In the genomic region with DNA sequence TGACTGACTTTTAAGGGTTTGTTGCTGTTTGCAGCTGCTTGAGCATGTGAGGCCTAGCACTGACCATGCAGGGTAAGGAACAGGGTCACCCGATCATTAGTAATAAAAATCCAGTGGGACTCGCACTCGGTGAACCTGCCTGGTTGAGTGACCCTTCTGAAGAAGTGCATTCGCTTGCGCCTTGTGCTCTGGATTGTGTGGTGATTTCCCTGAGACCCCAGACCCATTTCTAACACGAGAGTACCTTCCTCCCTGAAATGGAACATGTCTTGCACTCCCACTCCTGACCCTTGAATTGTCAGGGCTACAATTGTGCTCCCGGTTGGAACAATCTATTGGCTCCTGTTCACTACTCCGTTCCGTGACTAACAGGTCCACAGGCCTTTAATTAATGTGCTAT, we compare ENCODE assay signal across 9 mouse cellular contexts. TPM values are rescaled to one million over a fixed set of nuclear protein-coding genes. Genes with fewer than 3 reads are reported as not detected.
DNase-seq lines count a peak whose midpoint lies in the region; ATAC-seq lines count a peak whose summit lies in the region.
"Had no signal": no experiment of that assay in that cellular context is flagged by ENCODE, and none has a peak within 500 bp of the region (broad histone marks: within the 10 kb centered on the region; RNA-seq: fewer than 3 reads in every experiment).

No protein-coding gene starts in this region.

- WGBS in heart, embryonic 16.5 days = 50% methylated on average over 9 of the region's 9 CpGs
- WGBS in embryonic facial prominence, embryonic 11.5 days = 43% methylated on average over 9 of the region's 9 CpGs
- 39% methylated on average over 9 of the region's 9 CpGs for WGBS in hindbrain, embryonic 12.5 days
- WGBS in midbrain, embryonic 16.5 days = 23% methylated on average over 9 of the region's 9 CpGs

- intact Hi-C loops in heart, postnatal 25 days (cut with DNase I) = no loop called here

- H3K27me3 ChIP-seq in heart, embryonic 16.5 days (ENCODE audit: control insufficient read depth, insufficient read depth, low read length) = peaks cover 33% of the 10 kb centered on the region
- H3K27me3 ChIP-seq in embryonic facial prominence, embryonic 11.5 days (ENCODE audit: control insufficient read depth, insufficient read depth, low read length) = peaks cover 7% of the 10 kb centered on the region; the same call in 1 of the 2 replicates
- peaks cover 14% of the 10 kb centered on the region for H3K27me3 ChIP-seq in hindbrain, embryonic 12.5 days
- no peaks in the 10 kb centered on the region for H3K27me3 ChIP-seq in midbrain, embryonic 16.5 days (ENCODE audit: control insufficient read depth, insufficient read depth, low read depth, low read length)

- H3K27ac ChIP-seq in heart, embryonic 16.5 days (ENCODE audit: low read length) = no peak overlapping the region
- H3K27ac ChIP-seq in embryonic facial prominence, embryonic 11.5 days (replicated peaks; ENCODE audit: low read depth, low read length) = no peak overlapping the region
- H3K27ac ChIP-seq in hindbrain, embryonic 12.5 days = peak overlapping the region; percentile 96; the same call in 1 of the 2 replicates
- peak overlapping the region; percentile 98 for H3K27ac ChIP-seq in midbrain, embryonic 16.5 days (ENCODE audit: low read length)

- no peak for ATAC-seq in heart, embryonic 16.5 days (replicated peaks; ENCODE audit: extremely low read depth, insufficient read depth, low FRiP score)
- no peak for ATAC-seq in embryonic facial prominence, embryonic 11.5 days (replicated peaks; ENCODE audit: insufficient number of reproducible peaks, low FRiP score, low TSS enrichment, low read depth)
- ATAC-seq in hindbrain, embryonic 12.5 days (ENCODE audit: low FRiP score) = no peak
- ATAC-seq in midbrain, embryonic 16.5 days = no peak
- ATAC-seq in activated CD4-positive, CD25-positive, alpha-beta regulatory T cell, adult 4 months = no peak

- H3K4me1 ChIP-seq in heart, embryonic 16.5 days (ENCODE audit: control insufficient read depth, insufficient read depth, low read length) = peaks cover 7% of the 10 kb centered on the region
- H3K4me1 ChIP-seq in embryonic facial prominence, embryonic 11.5 days (ENCODE audit: control insufficient read depth, insufficient read depth, low read length) = no peaks in the 10 kb centered on the region
- peaks cover 26% of the 10 kb centered on the region for H3K4me1 ChIP-seq in hindbrain, embryonic 12.5 days
- H3K4me1 ChIP-seq in midbrain, embryonic 16.5 days (ENCODE audit: control insufficient read depth, insufficient read depth, low read length) = peaks cover 14% of the 10 kb centered on the region

- no peak for DNase-seq in heart, postnatal 25 days (ENCODE audit: low spot score)
- no peak for DNase-seq in embryonic facial prominence, embryonic 11.5 days (ENCODE audit: low spot score)
- no peak for DNase-seq in embryo, embryonic 10 days (ENCODE audit: low spot score)
- no peak for DNase-seq in adrenal gland, postnatal 10 days

- H3K4me2 ChIP-seq in heart, embryonic 16.5 days (ENCODE audit: low read depth, low read length) = peak overlapping the region; percentile 90; the same call in 1 of the 2 replicates
- peak overlapping the region; percentile 95; the same call in 1 of the 2 replicates for H3K4me2 ChIP-seq in embryonic facial prominence, embryonic 11.5 days (ENCODE audit: low read depth, low read length)
- peak overlapping the region; percentile 60 for H3K4me2 ChIP-seq in hindbrain, embryonic 12.5 days (replicated peaks)
- peak overlapping the region; percentile 71 for H3K4me2 ChIP-seq in midbrain, embryonic 16.5 days (ENCODE audit: low read length)

- no peak overlapping the region for H3K9ac ChIP-seq in heart, embryonic 16.5 days (ENCODE audit: low read length)
- H3K9ac ChIP-seq in embryonic facial prominence, embryonic 11.5 days (replicated peaks; ENCODE audit: low read length) = no peak overlapping the region
- peak overlapping the region; percentile 82 for H3K9ac ChIP-seq in hindbrain, embryonic 12.5 days
- H3K9ac ChIP-seq in midbrain, embryonic 16.5 days (ENCODE audit: low read depth, low read length) = peak overlapping the region; percentile 95

- no peaks in the 10 kb centered on the region for H3K9me3 ChIP-seq in heart, embryonic 16.5 days (replicated peaks; ENCODE audit: control insufficient read depth, low read length)
- H3K9me3 ChIP-seq in embryonic facial prominence, embryonic 11.5 days (replicated peaks; ENCODE audit: control insufficient read depth, low read length) = no peaks in the 10 kb centered on the region
- no peaks in the 10 kb centered on the region for H3K9me3 ChIP-seq in hindbrain, embryonic 12.5 days (replicated peaks)
- H3K9me3 ChIP-seq in midbrain, embryonic 16.5 days (replicated peaks; ENCODE audit: control insufficient read depth, low read length, poor library complexity, severe bottlenecking) = no peaks in the 10 kb centered on the region

- H3K4me3 ChIP-seq in heart, embryonic 16.5 days (ENCODE audit: low read length) = no peak overlapping the region; the same call in 1 of the 2 replicates
- peak overlapping the region; percentile 55 for H3K4me3 ChIP-seq in embryonic facial prominence, embryonic 11.5 days (ENCODE audit: low read depth, low read length)
- peak overlapping the region; percentile 69 for H3K4me3 ChIP-seq in hindbrain, embryonic 12.5 days
- peak overlapping the region; percentile 89 for H3K4me3 ChIP-seq in midbrain, embryonic 16.5 days (ENCODE audit: low read depth, low read length)

- no peaks in the 10 kb centered on the region for H3K36me3 ChIP-seq in heart, embryonic 16.5 days (ENCODE audit: control insufficient read depth, insufficient read depth)
- H3K36me3 ChIP-seq in embryonic facial prominence, embryonic 11.5 days (replicated peaks; ENCODE audit: control insufficient read depth, insufficient read depth, low read depth, low read length) = no peaks in the 10 kb centered on the region
- no peaks in the 10 kb centered on the region for H3K36me3 ChIP-seq in hindbrain, embryonic 12.5 days
- H3K36me3 ChIP-seq in midbrain, embryonic 16.5 days (ENCODE audit: control insufficient read depth, insufficient read depth, low read length) = no peaks in the 10 kb centered on the region

RNA-seq across cellular contexts. Expression of a gene that starts 1.1 kb away (rescaled TPM):
- polyA plus RNA-seq in heart, embryonic 16.5 days (2015; fragmentation: Nextera tagmentation; extraction: Ambion mirVana) = 0.82 and 0.84 TPM in 2 replicates
- not detected for total RNA-seq in heart, postnatal 25 days (2021)
- polyA plus RNA-seq in embryonic facial prominence, embryonic 11.5 days (2014; fragmentation: Nextera tagmentation; extraction: Ambion mirVana) = 8.1 and 12.6 TPM in 2 replicates
- polyA plus RNA-seq in hindbrain, embryonic 12.5 days (2016; fragmentation: Nextera tagmentation; extraction: Ambion mirVana) = 73.3 and 75.0 TPM in 2 replicates
- polyA plus RNA-seq in midbrain, embryonic 16.5 days (2015; fragmentation: Nextera tagmentation; extraction: Ambion mirVana) = 161 TPM in 2 replicates
- not detected for polyA plus RNA-seq in activated CD4-positive, CD25-positive, alpha-beta regulatory T cell, adult 4 months (2017; shearing (Covaris generic))
- 10 to 100 TPM in 1 of 2 experiments, 1 to 10 TPM in 1; 7.6 to 12.8 TPM for total RNA-seq in adrenal gland, postnatal 10 days (2021)

RNA-seq across cellular contexts. Expression of a gene that starts 5.5 kb away (rescaled TPM):
- not detected in 2 replicates for polyA plus RNA-seq in heart, embryonic 16.5 days (2015; fragmentation: Nextera tagmentation; extraction: Ambion mirVana)
- total RNA-seq in heart, postnatal 25 days (2021) = not detected
- polyA plus RNA-seq in embryonic facial prominence, embryonic 11.5 days (2014; fragmentation: Nextera tagmentation; extraction: Ambion mirVana) = 0.36 TPM in 1 of 2 replicates, not detected in the other
- not detected in 2 replicates for polyA plus RNA-seq in hindbrain, embryonic 12.5 days (2016; fragmentation: Nextera tagmentation; extraction: Ambion mirVana)
- polyA plus RNA-seq in midbrain, embryonic 16.5 days (2015; fragmentation: Nextera tagmentation; extraction: Ambion mirVana) = not detected in 2 replicates
- not detected for polyA plus RNA-seq in activated CD4-positive, CD25-positive, alpha-beta regulatory T cell, adult 4 months (2017; shearing (Covaris generic))
- not detected for total RNA-seq in adrenal gland, postnatal 10 days (2021)
- total RNA-seq: layer of hippocampus, postnatal 36 days had no signal

RNA-seq across cellular contexts. Expression of a gene that starts 37.4 kb away (rescaled TPM):
- polyA plus RNA-seq in heart, embryonic 16.5 days (2015; fragmentation: Nextera tagmentation; extraction: Ambion mirVana) = 2.4 and 5.0 TPM in 2 replicates
- 10 to 100 TPM in 1 of 2 experiments, 1 to 10 TPM in 1; 7.0 to 12.3 TPM for total RNA-seq in heart, postnatal 25 days (2021)
- 1.0 and 2.6 TPM in 2 replicates for polyA plus RNA-seq in embryonic facial prominence, embryonic 11.5 days (2014; fragmentation: Nextera tagmentation; extraction: Ambion mirVana)
- 2.5 and 2.9 TPM in 2 replicates for polyA plus RNA-seq in hindbrain, embryonic 12.5 days (2016; fragmentation: Nextera tagmentation; extraction: Ambion mirVana)
- polyA plus RNA-seq in midbrain, embryonic 16.5 days (2015; fragmentation: Nextera tagmentation; extraction: Ambion mirVana) = 3.9 and 6.6 TPM in 2 replicates
- polyA plus RNA-seq in activated CD4-positive, CD25-positive, alpha-beta regulatory T cell, adult 4 months (2017; shearing (Covaris generic)) = not detected
- total RNA-seq in adrenal gland, postnatal 10 days (2021) = 10 to 100 TPM in 1 of 2 experiments, 1 to 10 TPM in 1; 8.7 to 13.2 TPM

Comparison
In these comparisons a context has a peak if more than half of its experiments do, and no peak if none do; other contexts are left out.
1. H3K27ac ChIP-seq: peak in hindbrain, embryonic 12.5 days (single experiment) and midbrain, embryonic 16.5 days (single experiment); none in heart, embryonic 16.5 days (single experiment) and embryonic facial prominence, embryonic 11.5 days (single experiment).
2. H3K9ac ChIP-seq: peak in hindbrain, embryonic 12.5 days (single experiment) and midbrain, embryonic 16.5 days (single experiment); none in heart, embryonic 16.5 days (single experiment) and embryonic facial prominence, embryonic 11.5 days (single experiment).
3. Peak in every context shown above with its lines, with median percentiles within 50 percentile points of each other: H3K4me2 ChIP-seq.